Mouse (Mus musculus) C2C12 (cell line): ENCODE data around the gene Abhd14a. TPM values are rescaled to one million over a fixed set of nuclear protein-coding genes. Genes with fewer than 3 reads are reported as not detected.
"Not testable (repeated sequence)": the region's sequence is repeated elsewhere in the genome, so short reads cannot be mapped to it uniquely, and the experiment has no call there.

ENCODE experiments used
- H3K27me3 ChIP-seq: one replicate; pipeline ENCODE4 v1.6.1; 2011; ENCODE audit not compliant: control insufficient read depth, insufficient read depth, insufficient read length
- H3K36me3 ChIP-seq: one replicate; pipeline ENCODE4 v1.6.1; 2011; ENCODE audit not compliant: control insufficient read depth, insufficient read depth
- H3K4me3 ChIP-seq: one replicate; pipeline ENCODE4 v1.5.1; 2011; ENCODE audit warnings: mild to moderate bottlenecking, control low read depth; ENCODE audit not compliant: poor library complexity, insufficient read depth, severe bottlenecking
- H3K79me2 ChIP-seq: one replicate; pipeline ENCODE4 v1.6.1; 2011; ENCODE audit not compliant: control insufficient read depth, insufficient read depth
- H3K79me3 ChIP-seq: one replicate; pipeline ENCODE4 v1.6.1; 2011; ENCODE audit warnings: low read depth, control low read depth
- H3ac ChIP-seq: one replicate; pipeline ENCODE3; 2011; ENCODE audit warnings: low read depth; ENCODE audit not compliant: control insufficient read depth, insufficient read length
- CEBPB ChIP-seq: IDR thresholded peaks from one replicate; pipeline ENCODE4 v1.6.1; 2011; ENCODE audit warnings: low read depth, mild to moderate bottlenecking, control low read depth, moderate library complexity
- CTCF ChIP-seq: IDR thresholded peaks from one replicate; pipeline ENCODE4 v1.5.1; 2011; ENCODE audit not compliant: control insufficient read depth, insufficient read depth, insufficient read length
- FOSL1 ChIP-seq: IDR thresholded peaks from one replicate; pipeline ENCODE4 v1.8.0; 2011; ENCODE audit warnings: mild to moderate bottlenecking, low read length; ENCODE audit not compliant: poor library complexity, insufficient read depth, severe bottlenecking
- MAX ChIP-seq: IDR thresholded peaks from one replicate; pipeline ENCODE4 v1.6.1; 2011; ENCODE audit warnings: mild to moderate bottlenecking, control low read depth
- MYOD1 ChIP-seq: IDR thresholded peaks from one replicate; pipeline ENCODE4 v1.6.1; 2011; ENCODE audit warnings: low read depth; ENCODE audit not compliant: control insufficient read depth, insufficient read length
- MYOG ChIP-seq: IDR thresholded peaks from one replicate; pipeline ENCODE4 v1.6.1; 2011; ENCODE audit not compliant: control insufficient read depth, insufficient read length; ENCODE audit errors: extremely low read depth
- USF1 ChIP-seq: IDR thresholded peaks from one replicate; pipeline ENCODE4 v1.6.1; 2011; ENCODE audit warnings: low read depth, mild to moderate bottlenecking, control low read depth, moderate library complexity
- long read RNA-seq, 2 experiments: library from polyadenylated mRNA; unstranded; transcript quantifications; one replicate each; pipeline ENCODE4 v2.0.0; 2019 to 2020
- polyA plus RNA-seq: library from polyadenylated mRNA; unstranded; fragments of >200 nt; fragmentation: generic; extraction: Trizol; gene quantifications from one replicate; pipeline ENCODE4 v1.2.1, GENCODE M21; 2012; ENCODE audit warnings: missing spikeins

Gene Abhd14a
- 18.4 TPM for polyA plus RNA-seq
- long read RNA-seq, experiment 1, partial matches to known transcripts: 1 of 11 reads
- long read RNA-seq, experiment 1, other reads (novel, unspliced or antisense): 10 of 11 reads
- long read RNA-seq, experiment 2, partial matches to known transcripts: 0 of 36 reads
- long read RNA-seq, experiment 2, other reads (novel, unspliced or antisense): 35 of 36 reads

DNA sequence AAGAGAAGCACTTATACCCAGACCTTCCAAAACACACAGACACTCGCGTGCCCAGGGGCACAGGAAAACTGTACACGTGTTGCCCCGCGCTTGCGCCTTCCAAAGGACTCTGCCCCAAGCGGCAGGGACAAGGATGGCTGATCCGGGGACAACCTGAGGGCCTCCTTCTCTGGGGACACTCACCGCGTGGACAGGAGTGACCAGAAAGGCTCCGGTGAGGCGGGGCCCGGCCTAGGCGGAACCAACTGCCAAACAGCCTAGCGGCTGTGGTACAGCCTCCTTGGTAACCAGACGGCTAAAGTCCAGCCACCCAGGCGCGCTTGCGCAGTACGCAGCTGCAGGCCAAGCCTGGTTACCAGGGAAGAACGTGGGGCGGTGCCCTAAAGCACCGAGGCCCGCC, at the start of gene Abhd14a, which contains the start of gene Abhd14b:
Gene Abhd14a (minus strand): TSS at position 331 of the 400 bp plus-strand sequence.
Gene Abhd14b (plus strand): TSS at position 112 of the 400 bp plus-strand sequence.
- TF ChIP-seq MYOG (no peak), USF1 (peak; percentile 26), CTCF (no peak), MAX (peak; percentile 86)
- Histone ChIP-seq H3K79me2 (no peaks in the 10 kb centered on the region), H3K27me3 (no peaks in the 10 kb centered on the region), H3ac (peak within 1 kb of the TSS; percentile 75), H3K79me3 (peaks cover 4% of the 10 kb centered on the region), H3K36me3 (no peaks in the 10 kb centered on the region), H3K4me3 (peak within 1 kb of the TSS; percentile 48)

DNA sequence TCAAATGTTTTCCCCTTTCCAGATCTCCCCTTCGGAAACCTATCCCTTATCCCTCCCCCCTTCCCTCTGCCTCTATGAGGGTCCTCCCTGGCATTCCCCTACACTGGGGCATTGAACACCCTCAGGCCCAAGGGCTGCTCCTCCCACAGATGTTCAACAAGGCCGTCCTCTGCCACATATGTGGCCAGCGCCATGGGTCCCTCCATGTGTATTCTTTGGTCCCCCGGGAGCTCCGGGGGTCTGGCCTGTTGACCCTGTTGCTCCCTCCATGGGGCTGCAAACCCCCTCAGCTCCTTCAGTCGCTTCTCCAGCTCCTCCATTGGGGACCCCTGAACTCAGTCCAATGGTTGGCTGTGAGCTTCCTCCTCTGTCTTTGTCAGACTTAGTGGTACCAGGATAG, 40.1 kb upstream of the Abhd14a start:
- not testable (repeated sequence) for H3K4me3 ChIP-seq, H3K27me3 ChIP-seq, H3ac ChIP-seq, H3K79me3 ChIP-seq, H3K79me2 ChIP-seq
- peaks cover 18% of the 10 kb centered on the region for H3K36me3 ChIP-seq

DNA sequence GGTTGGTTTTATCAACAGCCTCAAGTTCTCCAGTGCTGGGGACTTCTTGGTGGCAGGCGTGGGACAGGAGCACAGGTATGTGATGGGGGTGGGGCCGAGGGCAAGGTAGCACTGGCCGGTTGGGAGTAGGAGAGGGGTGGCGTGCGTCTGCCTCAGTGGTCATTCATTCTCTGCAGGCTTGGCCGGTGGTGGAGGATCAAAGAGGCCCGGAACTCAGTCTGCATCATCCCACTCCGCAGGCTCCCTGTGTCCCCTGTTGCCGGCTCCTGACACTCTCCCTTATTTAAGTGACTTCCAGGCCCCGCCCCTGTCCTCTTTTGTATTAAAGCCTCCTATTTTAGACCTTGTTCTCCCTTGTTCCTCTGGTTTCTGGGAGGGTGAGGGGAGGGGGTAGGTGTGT, 37.6 kb upstream of the Abhd14a start:
- H3K4me3 ChIP-seq: no peak overlapping the region
- no peaks in the 10 kb centered on the region for H3K27me3 ChIP-seq
- H3ac ChIP-seq: no peak overlapping the region
- TF ChIP-seq MYOG (no peak), CEBPB (no peak), USF1 (no peak), MAX (no peak), FOSL1 (no peak), MYOD1 (no peak), CTCF (no peak)
- H3K79me3 ChIP-seq: no peaks in the 10 kb centered on the region
- peaks cover 18% of the 10 kb centered on the region for H3K36me3 ChIP-seq
- H3K79me2 ChIP-seq: peaks cover 4% of the 10 kb centered on the region

DNA sequence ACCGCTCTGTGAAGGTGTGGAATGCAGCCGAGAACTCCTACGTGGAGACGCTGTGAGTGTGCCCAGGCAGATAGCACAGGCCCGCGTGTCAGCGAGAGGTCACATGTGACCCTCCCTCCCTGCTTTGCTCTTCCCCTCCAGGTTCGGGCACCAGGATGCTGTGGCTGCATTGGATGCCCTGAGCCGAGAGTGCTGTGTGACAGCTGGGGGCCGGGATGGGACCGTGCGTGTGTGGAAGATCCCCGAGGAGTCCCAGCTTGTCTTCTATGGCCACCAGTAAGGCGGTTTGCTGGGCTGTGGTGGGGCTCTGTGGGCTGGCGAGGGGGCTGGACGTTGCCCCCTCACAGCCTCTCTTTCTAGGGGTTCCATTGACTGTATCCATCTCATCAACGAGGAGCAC, 36.1 kb upstream of the Abhd14a start:
- H3K79me2 ChIP-seq: peaks cover 18% of the 10 kb centered on the region
- no peak overlapping the region for H3ac ChIP-seq
- no peaks in the 10 kb centered on the region for H3K27me3 ChIP-seq
- peaks cover 11% of the 10 kb centered on the region for H3K36me3 ChIP-seq
- H3K4me3 ChIP-seq: no peak overlapping the region
- peaks cover 7% of the 10 kb centered on the region for H3K79me3 ChIP-seq
- TF ChIP-seq MAX: no peak
- TF ChIP-seq FOSL1: no peak
- TF ChIP-seq USF1: no peak
- no peak for TF ChIP-seq CTCF
- no peak for TF ChIP-seq MYOG
- no peak for TF ChIP-seq MYOD1
- TF ChIP-seq CEBPB: no peak

DNA sequence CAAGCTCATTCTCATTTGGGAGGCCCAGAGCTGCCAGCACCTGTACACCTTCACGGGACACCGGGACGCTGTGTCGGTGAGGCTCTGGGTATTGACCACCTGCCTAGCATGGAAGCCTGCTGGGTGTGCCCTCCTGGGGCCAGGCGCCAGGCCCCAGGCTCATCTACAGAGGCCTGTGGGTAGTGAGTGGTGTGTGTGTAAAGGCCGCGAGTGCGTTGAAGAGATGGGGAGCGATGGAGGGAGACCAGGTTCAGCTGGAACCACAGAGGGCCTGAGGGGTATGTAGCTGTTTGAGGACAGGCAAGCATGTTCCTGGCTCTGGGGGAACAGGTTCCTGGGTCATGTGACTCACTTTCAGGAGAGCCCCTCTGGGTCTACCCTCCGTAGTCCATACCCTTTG, 35.7 kb upstream of the Abhd14a start:
- H3K79me3 ChIP-seq: peaks cover 10% of the 10 kb centered on the region
- H3K27me3 ChIP-seq: no peaks in the 10 kb centered on the region
- TF ChIP-seq FOSL1 (no peak), MYOD1 (no peak), USF1 (no peak), MAX (no peak), MYOG (no peak), CEBPB (no peak), CTCF (no peak)
- H3K36me3 ChIP-seq: peaks cover 11% of the 10 kb centered on the region
- H3K79me2 ChIP-seq: peaks cover 23% of the 10 kb centered on the region
- no peak overlapping the region for H3ac ChIP-seq
- no peak overlapping the region for H3K4me3 ChIP-seq

DNA sequence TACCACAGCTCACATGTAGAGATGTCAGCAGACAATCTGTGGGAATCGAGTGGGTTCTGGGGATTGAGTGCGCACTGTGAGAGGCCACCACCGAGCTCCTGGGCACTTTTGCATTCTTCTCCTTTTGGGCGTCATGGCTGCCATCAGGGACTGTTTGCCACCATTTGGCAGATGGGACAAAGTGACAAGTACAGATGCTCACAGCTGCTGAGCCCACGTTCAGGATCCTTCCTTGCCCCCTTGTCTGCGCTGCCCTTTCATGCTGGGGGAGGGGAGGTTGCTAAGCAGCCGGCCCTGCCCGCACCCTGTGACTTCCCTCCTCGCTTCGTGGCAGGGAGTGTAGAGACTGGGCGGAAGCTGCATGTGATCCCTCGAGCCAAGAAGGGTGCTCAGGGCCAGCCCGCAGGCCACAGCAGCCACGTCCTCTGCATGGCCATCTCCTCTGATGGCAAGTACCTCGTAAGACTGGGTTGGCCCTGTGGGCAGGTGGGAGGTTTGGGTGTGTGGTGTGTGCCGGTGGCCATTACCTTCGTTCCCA, 35.2 kb upstream of the Abhd14a start:
- Histone ChIP-seq H3K27me3 (no peaks in the 10 kb centered on the region), H3K4me3 (no peak overlapping the region), H3K36me3 (peaks cover 11% of the 10 kb centered on the region), H3K79me3 (peaks cover 11% of the 10 kb centered on the region), H3K79me2 (peaks cover 28% of the 10 kb centered on the region), H3ac (no peak overlapping the region)
- TF ChIP-seq USF1: no peak
- no peak for TF ChIP-seq MYOD1
- no peak for TF ChIP-seq MAX
- TF ChIP-seq CTCF: no peak
